Mouse (Mus musculus) G1E (cell line): Measurements from ENCODE around the gene Srp68. TPM values are rescaled to one million over a fixed set of nuclear protein-coding genes. Genes with fewer than 3 reads are reported as not detected.

Experiments used
- ATAC-seq: 2 replicates; pipeline ENCODE4 v1.8.0; 2016; ENCODE audit warnings: mild to moderate bottlenecking; ENCODE audit not compliant: insufficient number of reproducible peaks, poor library complexity, low FRiP score, severe bottlenecking; ENCODE audit errors: extremely low read depth
- DNase-seq: peaks from one replicate; pipeline ENCODE4 v3.0.0; 2012; ENCODE audit warnings: low spot score
- H3K27me3 ChIP-seq: 2 replicates; pipeline ENCODE4 v1.6.1; 2012; ENCODE audit warnings: mild to moderate bottlenecking, low read length, inconsistent platforms; ENCODE audit not compliant: insufficient read depth
- H3K36me3 ChIP-seq: replicated peaks from 2 replicates; pipeline ENCODE3; 2012; ENCODE audit warnings: mild to moderate bottlenecking, inconsistent platforms
- H3K4me1 ChIP-seq: 2 replicates; pipeline ENCODE4 v1.6.1; 2012; ENCODE audit warnings: low read depth, low read length, inconsistent platforms, mixed read lengths; ENCODE audit not compliant: insufficient read depth
- H3K4me3 ChIP-seq: 2 replicates; pipeline ENCODE4 v1.5.1; 2012; ENCODE audit warnings: low read depth, mild to moderate bottlenecking, inconsistent platforms, low read length, moderate library complexity, mixed read lengths
- H3K9me3 ChIP-seq: replicated peaks from 2 replicates; pipeline ENCODE4 v1.6.1; 2012; ENCODE audit warnings: inconsistent platforms
- CTCF ChIP-seq: IDR thresholded peaks from 2 replicates; pipeline ENCODE4 v1.5.1; 2012; ENCODE audit warnings: low read depth, low read length, inconsistent platforms, mixed read lengths
- GATA1 ChIP-seq: IDR thresholded peaks from 2 replicates; pipeline ENCODE4 v1.6.1; 2012; ENCODE audit warnings: borderline replicate concordance, low read length, inconsistent platforms, mixed read lengths
- GATA2 ChIP-seq: IDR thresholded peaks from 2 replicates; pipeline ENCODE4 v1.6.1; 2012; ENCODE audit warnings: low read depth, low read length, inconsistent platforms, borderline replicate concordance
- POLR2AphosphoS5 ChIP-seq: IDR thresholded peaks from 2 replicates; pipeline ENCODE4 v1.6.1; 2012; ENCODE audit warnings: low read depth, low read length, inconsistent platforms; ENCODE audit not compliant: insufficient replicate concordance
- TAL1 ChIP-seq: conservative IDR thresholded peaks from 2 replicates; pipeline ENCODE4 v1.6.1; 2012; ENCODE audit warnings: low read depth, low read length, inconsistent platforms, mixed read lengths
- polyA plus RNA-seq: library from polyadenylated mRNA; stranded (reverse); fragments of >175 nt; gene quantifications from 2 replicates; pipeline ENCODE4 v1.2.3, GENCODE M21; 2012
- total RNA-seq, 2 experiments: library from RNA; stranded (forward) in 1 of 2; stranded (reverse) in 1 of 2; fragments of 200-1000 nt in 1 of 2; fragments of >200 nt in 1 of 2; fragmentation: Nextera tagmentation in 1 of 2; gene quantifications; 2 replicates each; pipeline ENCODE4 v1.2.3; 2014 to 2017

Gene Srp68
- total and polyA plus RNA-seq, 3 experiments, result 35.1 to 79.1 (median 49.3) TPM

- ATAC-seq (no peak), DNase-seq (no peak)
- peaks cover 97% of the 10 kb centered on the region for H3K36me3 ChIP-seq
- no peaks in the 10 kb centered on the region for H3K27me3 ChIP-seq
- no peaks in the 10 kb centered on the region for H3K9me3 ChIP-seq
- no peak overlapping the region for H3K4me3 ChIP-seq
- TF ChIP-seq TAL1, result no peak
- TF ChIP-seq CTCF, result no peak
- peaks cover 9% of the 10 kb centered on the region for H3K4me1 ChIP-seq
These were observed 22.2 kb upstream of the Srp68 start for GRCm38 (mm10) chr11:116296191-116296734.

- peak; percentile 35; the same call in 1 of the 2 replicates for TF ChIP-seq CTCF
- no peak for TF ChIP-seq TAL1
- Histone ChIP-seq H3K4me1 (peaks cover 9% of the 10 kb centered on the region), H3K9me3 (no peaks in the 10 kb centered on the region), H3K36me3 (peaks cover 97% of the 10 kb centered on the region), H3K4me3 (no peak overlapping the region), H3K27me3 (no peaks in the 10 kb centered on the region)
- peak; percentile 30 for DNase-seq
- no peak for ATAC-seq
These were observed 20.3 kb upstream of the Srp68 start for GRCm38 (mm10) chr11:116294319-116294718.

- no peaks in the 10 kb centered on the region for H3K9me3 ChIP-seq
- TF ChIP-seq GATA2 (no peak), TAL1 (no peak), GATA1 (no peak), POLR2AphosphoS5 (no peak), CTCF (no peak)
- H3K27me3 ChIP-seq, result no peaks in the 10 kb centered on the region
- DNase-seq (no peak), ATAC-seq (no peak)
- peaks cover 97% of the 10 kb centered on the region for H3K36me3 ChIP-seq
- H3K4me3 ChIP-seq, result no peak overlapping the region
- H3K4me1 ChIP-seq, result peaks cover 9% of the 10 kb centered on the region
These were observed 19.6 kb upstream of the Srp68 start for GRCm38 (mm10) chr11:116293538-116294137.

GRCm38 (mm10) chr11:116292401-116292800 is 18.4 kb upstream of the Srp68 start:
- H3K27me3 ChIP-seq, result no peaks in the 10 kb centered on the region
- ATAC-seq (no peak), DNase-seq (no peak)
- H3K36me3 ChIP-seq, result peaks cover 98% of the 10 kb centered on the region
- H3K9me3 ChIP-seq, result no peaks in the 10 kb centered on the region
- no peak for TF ChIP-seq POLR2AphosphoS5
- TF ChIP-seq GATA1, result no peak
- TF ChIP-seq TAL1, result no peak
- no peak for TF ChIP-seq GATA2
- TF ChIP-seq CTCF, result no peak
- H3K4me1 ChIP-seq, result peaks cover 16% of the 10 kb centered on the region
- no peak overlapping the region for H3K4me3 ChIP-seq

GRCm38 (mm10) chr11:116290556-116290955 is 16.5 kb upstream of the Srp68 start:
- H3K4me1 ChIP-seq, result peaks cover 19% of the 10 kb centered on the region
- ATAC-seq, result no peak
- TF ChIP-seq TAL1 (no peak), GATA2 (no peak), GATA1 (no peak), CTCF (no peak), POLR2AphosphoS5 (no peak)
- H3K36me3 ChIP-seq, result peaks cover 88% of the 10 kb centered on the region
- H3K27me3 ChIP-seq, result no peaks in the 10 kb centered on the region
- H3K9me3 ChIP-seq, result no peaks in the 10 kb centered on the region
- H3K4me3 ChIP-seq, result no peak overlapping the region
- DNase-seq, result no peak

- Histone ChIP-seq H3K4me1 (peaks cover 10% of the 10 kb centered on the region), H3K36me3 (peaks cover 57% of the 10 kb centered on the region), H3K9me3 (peaks cover 8% of the 10 kb centered on the region), H3K4me3 (no peak overlapping the region), H3K27me3 (peaks cover 9% of the 10 kb centered on the region; the same call in 1 of the 2 replicates)
- ATAC-seq, result no peak
- DNase-seq, result no peak
- no peak for TF ChIP-seq CTCF
- TF ChIP-seq TAL1, result no peak
- no peak for TF ChIP-seq GATA1
- no peak for TF ChIP-seq POLR2AphosphoS5
- no peak for TF ChIP-seq GATA2
These were observed 13.3 kb upstream of the Srp68 start for GRCm38 (mm10) chr11:116287351-116287750.
